Mouse (Mus musculus): ENCODE results near the gene Polr3gl. TPM values are rescaled to one million over a fixed set of nuclear protein-coding genes. Genes with fewer than 3 reads are reported as not detected.

The Polr3gl gene
- total RNA-seq, 1 experiment = 5.7 TPM

DNA sequence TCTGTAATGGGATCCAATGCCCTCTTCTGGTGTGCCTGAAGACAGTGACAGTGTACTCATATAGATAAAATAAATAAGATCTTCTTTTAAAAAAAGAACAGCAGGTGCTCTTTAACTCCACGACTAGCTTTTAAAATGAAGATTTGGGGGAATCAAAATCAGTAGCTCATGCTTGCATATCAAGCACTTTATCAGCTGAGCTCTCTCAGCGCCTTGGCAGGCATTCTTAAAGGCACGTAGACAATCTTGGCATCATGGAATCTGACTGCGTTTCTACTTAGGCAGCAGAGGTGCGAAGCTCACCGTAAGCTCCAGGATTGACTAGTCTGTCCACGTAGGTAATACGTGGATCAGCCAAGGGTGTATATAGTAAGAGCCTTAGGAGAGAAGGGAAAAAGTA lies 51.4 kb downstream of the Polr3gl start:
- no peaks in the 10 kb centered on the region for H3K9me3 ChIP-seq (ENCODE audit: control insufficient read depth, insufficient read depth, low read depth, low read length)
- H3K4me1 ChIP-seq (ENCODE audit: control insufficient read depth in 2 of 2, insufficient read depth in 2 of 2, low read length in 2 of 2, poor library complexity in 1 of 2) = no peaks in the 10 kb centered on the region
- H3K9ac ChIP-seq (ENCODE audit: insufficient read depth, low read depth, low read length, poor library complexity, severe bottlenecking) = no peak overlapping the region
- no peak overlapping the region for H3K4me3 ChIP-seq (ENCODE audit: insufficient read depth in 1 of 2, low read depth in 1 of 2, low read length in 2 of 2, poor library complexity in 1 of 2, severe bottlenecking in 1 of 2)
- H3K27ac ChIP-seq (ENCODE audit: insufficient read depth, low read depth, low read length, poor library complexity, severe bottlenecking) = no peak overlapping the region
- no peak for DNase-seq (ENCODE audit: low read depth, low spot score)
- TF ChIP-seq CHD2 (IDR thresholded peaks at IDR 0.05; ENCODE audit: low read depth, low read length) = no peak
- no peak for TF ChIP-seq ZNF384 (IDR thresholded peaks at IDR 0.05; ENCODE audit: low read depth, low read length)
- TF ChIP-seq MAFK (IDR thresholded peaks at IDR 0.05; ENCODE audit: insufficient read depth, low read depth, low read length) = no peak
- no peak for TF ChIP-seq HCFC1 (IDR thresholded peaks at IDR 0.05; ENCODE audit: borderline replicate concordance, insufficient read depth, low read length)
- no peak for TF ChIP-seq ZC3H11A (IDR thresholded peaks at IDR 0.05; ENCODE audit: borderline replicate concordance, low read depth, low read length)
- no peaks in the 10 kb centered on the region for H3K36me3 ChIP-seq (ENCODE audit: control insufficient read depth, insufficient read depth, low read length, poor library complexity, severe bottlenecking)
- in situ Hi-C loops (cut with MboI; ENCODE audit: low sequenced_read_pairs in 2 of 2, unreplicated experiment in 2 of 2) = loop anchor here in 1 of 2 experiments (10.0 kb wide), 1 partner anchor 92 kb away; the partner anchor contains the start of genes Gm42957 and Pex11b

DNA sequence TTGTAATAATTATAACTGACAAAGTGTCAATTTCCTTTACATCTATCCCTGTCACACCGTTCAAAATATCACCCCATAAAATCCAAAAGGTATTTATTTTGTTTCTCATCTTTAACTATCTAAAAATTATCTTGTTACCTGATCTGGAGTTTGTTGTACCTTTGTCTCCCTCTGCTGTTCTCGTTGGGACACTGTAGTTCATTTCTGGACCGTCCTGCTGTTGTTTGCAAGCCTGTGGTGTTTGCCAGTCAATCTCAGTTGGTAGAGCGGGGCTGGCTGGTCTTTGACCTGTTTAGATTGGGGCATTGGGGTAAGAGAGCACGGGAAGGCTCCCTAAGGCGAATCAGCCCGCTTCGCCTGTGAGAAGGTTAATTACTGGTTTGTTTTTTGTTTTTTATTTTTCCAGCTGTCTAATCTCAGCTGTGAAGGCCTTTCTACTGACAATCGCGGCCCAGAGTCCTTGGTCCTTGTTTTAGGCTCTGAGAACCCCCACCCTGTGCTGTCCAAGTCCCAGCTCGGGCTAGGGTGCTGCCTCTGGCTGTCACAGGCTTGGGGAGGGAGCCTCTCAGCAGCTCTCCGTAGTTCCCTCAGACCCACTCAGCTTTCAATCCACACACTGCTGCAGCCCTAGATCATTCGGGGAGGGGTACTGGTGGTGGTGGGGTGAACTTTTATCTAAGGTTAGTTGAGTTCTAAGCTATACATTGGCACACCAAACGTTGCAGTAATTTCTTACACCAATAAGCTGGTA lies 52.5 kb downstream of the Polr3gl start:
- in situ Hi-C loops (cut with MboI; ENCODE audit: low sequenced_read_pairs in 2 of 2, unreplicated experiment in 2 of 2) = loop anchor here in 1 of 2 experiments (10.0 kb wide), 1 partner anchor 93 kb away; the partner anchor contains the start of genes Gm42957 and Pex11b
- no peak for DNase-seq (ENCODE audit: low read depth, low spot score)
- TF ChIP-seq ZNF384 (IDR thresholded peaks at IDR 0.05; ENCODE audit: low read depth, low read length) (no peak), CHD2 (IDR thresholded peaks at IDR 0.05; ENCODE audit: low read depth, low read length) (no peak), HCFC1 (IDR thresholded peaks at IDR 0.05; ENCODE audit: borderline replicate concordance, insufficient read depth, low read length) (no peak), MAFK (IDR thresholded peaks at IDR 0.05; ENCODE audit: insufficient read depth, low read depth, low read length) (no peak), ZC3H11A (IDR thresholded peaks at IDR 0.05; ENCODE audit: borderline replicate concordance, low read depth, low read length) (no peak)
- H3K4me1 ChIP-seq (ENCODE audit: control insufficient read depth in 2 of 2, insufficient read depth in 2 of 2, low read length in 2 of 2, poor library complexity in 1 of 2) = no peaks in the 10 kb centered on the region
- no peak overlapping the region for H3K27ac ChIP-seq (ENCODE audit: insufficient read depth, low read depth, low read length, poor library complexity, severe bottlenecking)
- no peaks in the 10 kb centered on the region for H3K9me3 ChIP-seq (ENCODE audit: control insufficient read depth, insufficient read depth, low read depth, low read length)
- no peak overlapping the region for H3K4me3 ChIP-seq (ENCODE audit: insufficient read depth in 1 of 2, low read depth in 1 of 2, low read length in 2 of 2, poor library complexity in 1 of 2, severe bottlenecking in 1 of 2)
- no peaks in the 10 kb centered on the region for H3K36me3 ChIP-seq (ENCODE audit: control insufficient read depth, insufficient read depth, low read length, poor library complexity, severe bottlenecking)
- no peak overlapping the region for H3K9ac ChIP-seq (ENCODE audit: insufficient read depth, low read depth, low read length, poor library complexity, severe bottlenecking)

DNA sequence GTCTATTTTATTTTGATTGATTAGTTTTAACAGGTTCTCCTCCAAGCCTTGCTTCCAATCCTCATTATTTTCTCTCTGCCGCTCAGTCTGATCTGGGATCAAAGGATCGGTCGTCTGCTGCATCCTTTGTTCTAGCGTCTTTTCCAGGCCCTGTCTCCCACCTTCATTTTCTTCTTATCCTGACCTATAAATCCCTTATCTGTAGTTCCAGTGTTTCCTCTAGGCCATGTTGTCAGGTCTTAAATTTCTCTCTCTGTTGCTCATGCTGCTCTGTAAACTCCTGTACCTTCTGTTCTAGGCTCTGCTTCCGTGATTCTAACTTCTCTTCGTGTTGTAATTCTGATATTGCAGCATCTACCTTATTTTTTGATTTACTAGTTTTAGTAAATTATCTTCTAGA lies 53.2 kb downstream of the Polr3gl start:
- no peaks in the 10 kb centered on the region for H3K36me3 ChIP-seq (ENCODE audit: control insufficient read depth, insufficient read depth, low read length, poor library complexity, severe bottlenecking)
- in situ Hi-C loops (cut with MboI; ENCODE audit: low sequenced_read_pairs in 2 of 2, unreplicated experiment in 2 of 2) = loop anchor here in 1 of 2 experiments (10.0 kb wide), 1 partner anchor 94 kb away; the partner anchor contains the start of genes Gm42957 and Pex11b
- no peak for TF ChIP-seq MAFK (IDR thresholded peaks at IDR 0.05; ENCODE audit: insufficient read depth, low read depth, low read length)
- TF ChIP-seq HCFC1 (IDR thresholded peaks at IDR 0.05; ENCODE audit: borderline replicate concordance, insufficient read depth, low read length) = no peak
- no peak for TF ChIP-seq ZNF384 (IDR thresholded peaks at IDR 0.05; ENCODE audit: low read depth, low read length)
- TF ChIP-seq ZC3H11A (IDR thresholded peaks at IDR 0.05; ENCODE audit: borderline replicate concordance, low read depth, low read length) = no peak
- no peak for TF ChIP-seq CHD2 (IDR thresholded peaks at IDR 0.05; ENCODE audit: low read depth, low read length)
- no peaks in the 10 kb centered on the region for H3K4me1 ChIP-seq (ENCODE audit: control insufficient read depth in 2 of 2, insufficient read depth in 2 of 2, low read length in 2 of 2, poor library complexity in 1 of 2)
- DNase-seq (ENCODE audit: low read depth, low spot score) = no peak
- H3K4me3 ChIP-seq (ENCODE audit: insufficient read depth in 1 of 2, low read depth in 1 of 2, low read length in 2 of 2, poor library complexity in 1 of 2, severe bottlenecking in 1 of 2) = no peak overlapping the region
- H3K27ac ChIP-seq (ENCODE audit: insufficient read depth, low read depth, low read length, poor library complexity, severe bottlenecking) = no peak overlapping the region
- H3K9me3 ChIP-seq (ENCODE audit: control insufficient read depth, insufficient read depth, low read depth, low read length) = no peaks in the 10 kb centered on the region
- no peak overlapping the region for H3K9ac ChIP-seq (ENCODE audit: insufficient read depth, low read depth, low read length, poor library complexity, severe bottlenecking)

DNA sequence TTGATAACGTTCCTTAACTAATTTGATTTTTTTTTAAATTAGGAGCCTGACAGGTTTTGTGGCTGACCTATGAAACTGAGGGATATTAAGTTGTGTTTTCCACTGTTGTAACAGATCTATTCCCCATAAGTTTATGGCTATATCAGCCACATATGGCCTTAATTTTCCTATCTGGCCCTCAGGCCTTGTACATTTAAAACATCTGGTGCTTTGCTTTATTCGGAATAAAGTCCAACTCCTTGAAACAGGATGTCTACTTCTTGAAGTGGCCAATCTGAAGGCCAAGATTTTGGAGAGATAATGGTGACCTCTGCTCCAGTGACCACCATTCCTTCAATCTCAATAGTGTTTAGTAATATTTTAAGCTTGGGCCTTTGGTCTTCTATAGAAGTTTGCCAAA lies 54.7 kb downstream of the Polr3gl start:
- H3K4me1 ChIP-seq (ENCODE audit: control insufficient read depth in 2 of 2, insufficient read depth in 2 of 2, low read length in 2 of 2, poor library complexity in 1 of 2) = no peaks in the 10 kb centered on the region
- H3K9me3 ChIP-seq (ENCODE audit: control insufficient read depth, insufficient read depth, low read depth, low read length) = no peaks in the 10 kb centered on the region
- no peaks in the 10 kb centered on the region for H3K36me3 ChIP-seq (ENCODE audit: control insufficient read depth, insufficient read depth, low read length, poor library complexity, severe bottlenecking)
- H3K9ac ChIP-seq (ENCODE audit: insufficient read depth, low read depth, low read length, poor library complexity, severe bottlenecking) = no peak overlapping the region
- H3K27ac ChIP-seq (ENCODE audit: insufficient read depth, low read depth, low read length, poor library complexity, severe bottlenecking) = no peak overlapping the region
- no peak overlapping the region for H3K4me3 ChIP-seq (ENCODE audit: insufficient read depth in 1 of 2, low read depth in 1 of 2, low read length in 2 of 2, poor library complexity in 1 of 2, severe bottlenecking in 1 of 2)
- in situ Hi-C loops (cut with MboI; ENCODE audit: low sequenced_read_pairs in 2 of 2, unreplicated experiment in 2 of 2) = no loop called here
- DNase-seq (ENCODE audit: low read depth, low spot score) = no peak
- TF ChIP-seq CHD2 (IDR thresholded peaks at IDR 0.05; ENCODE audit: low read depth, low read length) (no peak), ZC3H11A (IDR thresholded peaks at IDR 0.05; ENCODE audit: borderline replicate concordance, low read depth, low read length) (no peak), HCFC1 (IDR thresholded peaks at IDR 0.05; ENCODE audit: borderline replicate concordance, insufficient read depth, low read length) (no peak), ZNF384 (IDR thresholded peaks at IDR 0.05; ENCODE audit: low read depth, low read length) (no peak), MAFK (IDR thresholded peaks at IDR 0.05; ENCODE audit: insufficient read depth, low read depth, low read length) (no peak)

Data from ES-E14 (cell line).